Mouse (Mus musculus) liver, embryonic 11.5 days (tissue): Measurements from ENCODE around the gene Dnajb3. TPM values are rescaled to one million over a fixed set of nuclear protein-coding genes. Genes with fewer than 3 reads are reported as not detected.

Source experiments
- ATAC-seq: fragments of 200-750 bp; cut with Nextera tagmentation; replicated peaks from 2 replicates; pipeline ENCODE4 v1.8.0; 2017; ENCODE audit warnings: moderate number of reproducible peaks, mild to moderate bottlenecking, moderate TSS enrichment, moderate library complexity; ENCODE audit not compliant: low FRiP score
- DNase-seq: peaks from one replicate; pipeline ENCODE4 v3.0.0-alpha.2; 2017; ENCODE audit warnings: low spot score
- H3K27ac ChIP-seq: fragments of 300-500 bp; sonication (generic); 2 replicates; pipeline ENCODE4 v1.5.1; 2014; ENCODE audit warnings: mild to moderate bottlenecking, low read depth, low read length, control low read depth
- H3K27me3 ChIP-seq: fragments of 300-500 bp; sonication (generic); replicated peaks from 2 replicates; pipeline ENCODE4 v1.6.1; 2014; ENCODE audit warnings: low read length, mixed read lengths; ENCODE audit not compliant: control insufficient read depth, insufficient read depth
- H3K36me3 ChIP-seq: fragments of 300-500 bp; sonication (generic); 2 replicates; pipeline ENCODE4 v1.6.1; 2014; ENCODE audit warnings: mild to moderate bottlenecking, low read length, moderate library complexity, mixed read lengths; ENCODE audit not compliant: control insufficient read depth, insufficient read depth
- H3K4me1 ChIP-seq: fragments of 300-500 bp; sonication (generic); replicated peaks from 2 replicates; pipeline ENCODE4 v1.6.1; 2014; ENCODE audit warnings: low read length, mixed read lengths; ENCODE audit not compliant: control insufficient read depth, insufficient read depth
- H3K4me2 ChIP-seq: fragments of 300-500 bp; sonication (generic); 2 replicates; pipeline ENCODE4 v1.6.1; 2014; ENCODE audit warnings: mild to moderate bottlenecking, control low read depth, moderate library complexity
- H3K4me3 ChIP-seq: fragments of 300-500 bp; sonication (generic); 2 replicates; pipeline ENCODE4 v1.5.1; 2014; ENCODE audit warnings: low read depth, low read length, control low read depth
- H3K9ac ChIP-seq: fragments of 300-500 bp; sonication (generic); 2 replicates; pipeline ENCODE4 v1.6.1; 2014; ENCODE audit warnings: low read depth, low read length, control low read depth
- H3K9me3 ChIP-seq: fragments of 300-500 bp; sonication (generic); 2 replicates; pipeline ENCODE4 v1.6.1; 2016; ENCODE audit warnings: low read length, inconsistent platforms, mixed read lengths; ENCODE audit not compliant: control insufficient read depth
- WGBS: fragments of 180-500 bp; shearing (Covaris S2); extraction: QIAGEN DNeasy Blood & Tissue Kit; methylation state at CpG from one replicate; pipeline ENCODE4 v1.1.7; 2014; 5-methylcytosine and 5-hydroxymethylcytosine counted together
- polyA plus RNA-seq: library from polyadenylated mRNA; unstranded; fragments of >200 nt; fragmentation: Nextera tagmentation; extraction: Ambion mirVana; gene quantifications from 2 replicates; pipeline ENCODE4 v1.2.1, GENCODE M21; 2014

The Dnajb3 gene
- polyA plus RNA-seq, 1 experiment from 2014 or later = 7.9 TPM

DNA sequence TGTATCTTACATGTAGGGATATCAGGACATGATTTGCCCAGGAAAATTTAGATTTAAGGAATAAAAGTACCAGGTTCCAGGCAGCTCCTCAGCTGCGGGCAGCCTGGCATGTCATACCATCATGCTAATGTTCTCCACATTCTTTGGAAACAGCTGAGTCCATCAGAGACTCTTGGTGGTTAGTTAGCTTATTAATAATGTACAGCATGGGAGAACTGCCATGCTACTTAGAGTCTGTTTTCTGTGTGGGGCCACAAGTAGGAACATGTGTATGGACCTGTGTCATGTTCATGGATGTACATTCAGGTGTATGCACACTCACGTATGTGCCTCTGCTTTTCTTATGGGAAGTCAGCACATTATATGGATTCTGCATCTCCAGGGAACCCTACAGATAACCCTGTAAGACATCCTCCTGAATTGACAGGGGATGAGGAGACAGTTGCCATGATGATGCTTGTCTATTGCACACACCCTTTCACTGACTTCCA, 8.9 kb upstream of the Dnajb3 start:
- no peak overlapping the region for H3K27ac ChIP-seq
- H3K4me3 ChIP-seq = no peak overlapping the region
- no peak overlapping the region for H3K9ac ChIP-seq
- H3K4me1 ChIP-seq = no peaks in the 10 kb centered on the region
- DNase-seq (no peak), ATAC-seq (no peak)
- 71% methylated on average over 2 of the region's 2 CpGs for WGBS
- peaks cover 59% of the 10 kb centered on the region for H3K9me3 ChIP-seq
- no peaks in the 10 kb centered on the region for H3K27me3 ChIP-seq
- H3K4me2 ChIP-seq = no peak overlapping the region
- H3K36me3 ChIP-seq = no peaks in the 10 kb centered on the region

DNA sequence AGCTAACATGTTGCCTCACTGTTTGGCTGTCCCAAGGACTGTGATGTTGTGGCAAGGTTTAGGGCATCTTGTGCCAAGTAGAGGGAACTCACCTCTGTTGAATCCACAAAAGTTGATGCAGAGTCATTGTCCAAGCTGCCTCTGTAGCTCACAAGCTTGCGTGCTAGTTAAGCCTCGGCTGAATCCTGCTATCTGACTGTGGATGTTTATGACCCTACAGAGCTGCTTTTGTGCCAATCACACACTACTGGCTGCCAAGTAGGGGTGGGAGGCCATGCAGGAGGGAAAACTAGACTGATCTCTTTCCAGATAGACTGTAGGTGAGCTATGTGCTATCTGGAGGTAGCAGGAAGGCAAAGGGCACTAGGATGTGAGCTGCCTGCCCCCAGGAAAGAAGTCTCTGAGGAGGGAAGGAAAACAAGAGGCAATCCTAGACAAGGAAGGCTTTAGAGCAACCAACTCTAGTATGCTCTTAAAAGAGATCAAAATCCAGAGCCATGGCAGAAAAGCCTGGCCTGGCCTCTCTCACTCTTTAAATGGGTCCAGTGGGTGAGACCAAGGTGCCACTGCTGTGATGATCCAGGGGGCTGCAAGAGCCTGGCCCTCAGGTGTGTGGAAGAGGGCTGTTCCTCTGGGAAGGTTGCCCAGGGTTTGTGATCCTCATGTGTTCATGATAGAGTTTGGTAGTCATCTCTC, 8.3 kb upstream of the Dnajb3 start:
- Histone ChIP-seq H3K9ac (no peak overlapping the region), H3K27me3 (no peaks in the 10 kb centered on the region), H3K4me3 (no peak overlapping the region), H3K4me2 (no peak overlapping the region), H3K36me3 (no peaks in the 10 kb centered on the region), H3K4me1 (no peaks in the 10 kb centered on the region), H3K9me3 (peaks cover 59% of the 10 kb centered on the region), H3K27ac (no peak overlapping the region)
- ATAC-seq = no peak
- DNase-seq = peak; percentile 45
- 72% methylated on average over 2 of the region's 2 CpGs for WGBS

DNA sequence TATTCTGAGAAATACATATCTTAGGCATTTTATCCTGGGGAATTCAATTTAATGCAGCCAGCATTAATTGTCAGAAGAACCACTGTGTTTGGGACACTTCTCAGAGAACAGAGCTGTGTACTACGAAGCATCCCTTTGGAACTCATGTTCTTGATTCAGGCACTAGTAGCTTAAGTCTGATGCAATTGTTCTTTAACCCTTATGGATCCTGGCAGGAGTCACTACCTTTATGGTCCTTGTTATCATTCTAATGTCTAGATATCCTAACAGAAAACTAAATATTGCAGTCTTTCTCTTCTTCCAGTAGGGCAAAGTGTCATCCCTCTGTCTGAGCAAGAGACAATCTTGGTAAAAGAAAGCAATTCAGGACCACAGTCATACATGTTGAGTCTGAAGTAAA, 7.5 kb upstream of the Dnajb3 start:
- Histone ChIP-seq H3K4me3 (no peak overlapping the region), H3K9me3 (peaks cover 59% of the 10 kb centered on the region)
- 65% methylated on average over 1 of the region's 1 CpGs for WGBS

DNA sequence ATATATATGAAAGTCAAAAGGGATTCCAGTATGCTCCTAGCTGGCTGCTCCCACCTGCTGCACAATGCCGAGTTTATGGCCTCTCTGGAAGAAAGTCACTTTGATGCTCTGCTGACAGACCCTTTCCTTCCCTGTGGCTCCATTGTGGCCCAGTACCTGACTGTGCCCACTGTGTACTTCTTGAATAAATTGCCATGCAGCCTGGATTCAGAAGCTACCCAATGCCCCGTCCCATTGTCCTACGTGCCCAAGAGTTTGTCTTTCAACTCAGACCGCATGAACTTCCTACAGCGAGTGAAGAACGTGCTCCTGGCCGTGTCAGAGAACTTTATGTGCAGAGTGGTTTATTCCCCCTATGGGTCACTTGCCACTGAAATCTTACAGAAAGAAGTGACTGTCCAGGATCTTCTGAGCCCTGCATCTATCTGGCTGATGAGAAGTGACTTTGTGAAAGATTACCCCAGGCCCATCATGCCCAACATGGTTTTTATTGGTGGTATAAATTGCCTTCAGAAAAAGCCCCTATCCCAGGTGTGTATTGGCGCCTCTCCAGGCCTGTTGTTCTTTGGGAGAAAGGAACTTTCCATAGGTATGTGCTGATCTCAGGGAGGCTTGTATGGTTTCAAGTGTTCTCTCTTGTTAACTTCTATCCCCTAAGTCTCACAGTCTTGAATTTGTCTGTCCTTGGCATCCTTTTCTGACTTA, 6.9 kb upstream of the Dnajb3 start:
- WGBS = 60% methylated on average over 8 of the region's 8 CpGs
- Histone ChIP-seq H3K36me3 (no peaks in the 10 kb centered on the region), H3K9ac (no peak overlapping the region), H3K4me3 (no peak overlapping the region), H3K4me2 (no peak overlapping the region), H3K27ac (no peak overlapping the region), H3K4me1 (peaks cover 2% of the 10 kb centered on the region; the same call in 1 of the 2 replicates), H3K9me3 (peaks cover 57% of the 10 kb centered on the region), H3K27me3 (no peaks in the 10 kb centered on the region)
- peak; percentile 6; the same call in 1 of the 2 replicates for ATAC-seq
- peak; percentile 34 for DNase-seq

More for the DNA sequence above, 7.5 kb upstream of the Dnajb3 start:
- DNase-seq = peak; percentile 27
- Histone ChIP-seq H3K4me2 (no peak overlapping the region), H3K27ac (no peak overlapping the region), H3K36me3 (no peaks in the 10 kb centered on the region), H3K27me3 (no peaks in the 10 kb centered on the region), H3K9ac (no peak overlapping the region), H3K4me1 (no peaks in the 10 kb centered on the region)
- no peak for ATAC-seq

DNA sequence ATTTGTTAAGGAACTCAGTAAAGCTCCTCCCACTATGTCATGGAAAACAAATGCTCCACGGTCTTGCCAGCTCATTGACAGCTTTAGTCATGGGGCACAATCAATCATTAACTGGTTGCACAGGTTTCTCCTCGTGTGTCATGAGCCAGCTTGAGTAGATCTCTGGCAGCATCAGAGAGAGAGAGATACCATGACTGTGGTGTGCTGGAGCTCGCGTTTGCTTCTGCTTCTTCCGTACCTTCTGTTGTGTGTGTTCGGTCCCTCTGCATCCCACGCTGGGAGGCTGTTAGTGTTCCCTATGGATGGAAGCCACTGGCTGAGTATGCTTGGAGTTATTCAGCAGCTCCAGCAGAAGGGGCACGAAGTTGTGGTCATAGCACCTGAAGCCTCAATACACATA, 6.2 kb upstream of the Dnajb3 start, which contains the start of gene Ugt1a1:
Gene Ugt1a1, plus strand, starts transcription at position 148 of the 400 bp plus-strand sequence.
- no peak; the same call in 1 of the 2 replicates for ATAC-seq
- peak; percentile 42 for DNase-seq

DNA sequence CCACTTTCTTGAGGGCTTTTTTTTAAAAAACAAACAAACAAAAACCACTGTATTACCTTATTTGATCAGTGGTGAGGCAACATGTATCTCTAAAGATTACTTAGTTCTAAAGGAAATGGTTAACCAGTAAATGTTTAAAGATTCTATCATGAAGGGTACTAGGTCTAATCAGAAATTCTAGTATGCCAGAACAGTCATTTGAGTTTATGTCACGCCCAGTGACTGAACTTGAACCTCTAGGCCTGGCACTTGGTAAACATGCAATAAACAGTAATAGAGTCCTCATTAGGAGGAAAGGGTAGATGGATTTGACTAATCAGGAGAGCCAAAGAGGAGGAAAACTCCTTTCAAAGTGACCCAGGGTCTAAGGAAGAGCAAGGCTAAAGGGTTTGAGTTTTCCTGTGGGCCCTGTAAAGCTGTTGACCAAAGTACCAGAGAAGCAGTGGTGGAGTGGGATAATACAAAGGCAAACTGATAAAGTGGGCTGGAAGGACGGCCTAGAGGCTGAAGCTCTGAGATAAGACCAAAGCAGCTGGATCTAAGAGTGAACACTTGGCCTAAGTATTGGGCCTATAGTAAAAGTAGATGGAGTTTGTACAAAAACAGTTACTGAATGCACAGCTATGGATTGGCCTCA, 1.4 kb upstream of the Dnajb3 start:
- Histone ChIP-seq H3K9me3 (peaks cover 7% of the 10 kb centered on the region), H3K4me1 (peaks cover 3% of the 10 kb centered on the region; the same call in 1 of the 2 replicates), H3K27ac (peak overlapping the region; percentile 83), H3K9ac (no peak overlapping the region), H3K4me2 (peak overlapping the region; percentile 37), H3K27me3 (no peaks in the 10 kb centered on the region), H3K4me3 (no peak overlapping the region), H3K36me3 (no peaks in the 10 kb centered on the region)
- 47% methylated on average over 2 of the region's 2 CpGs for WGBS
- peak; percentile 32 for DNase-seq
- peak; percentile 88 for ATAC-seq

More for the DNA sequence above, 6.2 kb upstream of the Dnajb3 start, which contains the start of gene Ugt1a1:
- Histone ChIP-seq H3K4me2 (no peak within 1 kb of the TSS), H3K27me3 (no peaks in the 10 kb centered on the region), H3K4me3 (no peak within 1 kb of the TSS), H3K9ac (no peak within 1 kb of the TSS), H3K9me3 (peaks cover 50% of the 10 kb centered on the region), H3K36me3 (no peaks in the 10 kb centered on the region), H3K4me1 (peaks cover 3% of the 10 kb centered on the region; the same call in 1 of the 2 replicates), H3K27ac (no peak within 1 kb of the TSS)
- 64% methylated on average over 8 of the region's 8 CpGs for WGBS

DNA sequence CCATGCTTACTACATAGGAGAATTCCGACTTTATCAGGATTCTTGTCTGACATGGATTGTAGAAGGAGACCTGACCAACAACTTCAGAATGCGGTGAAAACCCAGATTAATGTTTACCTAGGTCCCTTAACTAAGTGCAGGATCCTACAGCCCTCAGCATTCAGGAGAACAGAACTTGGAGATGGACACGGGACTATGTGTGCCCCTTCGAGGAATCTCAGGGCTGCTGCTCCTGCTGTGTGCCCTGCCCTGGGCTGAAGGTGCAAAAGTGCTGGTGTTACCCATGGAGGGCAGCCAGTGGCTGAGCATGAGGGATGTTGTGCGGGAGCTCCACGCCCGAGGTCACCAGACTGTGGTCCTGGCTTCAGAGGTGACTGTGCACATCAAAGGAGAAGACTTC, 5.1 kb downstream of the Dnajb3 start, which contains the start of gene Ugt1a2:
Gene Ugt1a2, plus strand, starts transcription at position 146 of the 400 bp plus-strand sequence.
- Histone ChIP-seq H3K4me2 (no peak within 1 kb of the TSS), H3K9ac (no peak within 1 kb of the TSS), H3K27ac (no peak within 1 kb of the TSS), H3K4me3 (no peak within 1 kb of the TSS), H3K4me1 (no peaks in the 10 kb centered on the region), H3K36me3 (no peaks in the 10 kb centered on the region), H3K27me3 (no peaks in the 10 kb centered on the region), H3K9me3 (no peaks in the 10 kb centered on the region; the same call in 1 of the 2 replicates)
- WGBS = 64% methylated on average over 7 of the region's 7 CpGs
- ATAC-seq = no peak
- no peak for DNase-seq

DNA sequence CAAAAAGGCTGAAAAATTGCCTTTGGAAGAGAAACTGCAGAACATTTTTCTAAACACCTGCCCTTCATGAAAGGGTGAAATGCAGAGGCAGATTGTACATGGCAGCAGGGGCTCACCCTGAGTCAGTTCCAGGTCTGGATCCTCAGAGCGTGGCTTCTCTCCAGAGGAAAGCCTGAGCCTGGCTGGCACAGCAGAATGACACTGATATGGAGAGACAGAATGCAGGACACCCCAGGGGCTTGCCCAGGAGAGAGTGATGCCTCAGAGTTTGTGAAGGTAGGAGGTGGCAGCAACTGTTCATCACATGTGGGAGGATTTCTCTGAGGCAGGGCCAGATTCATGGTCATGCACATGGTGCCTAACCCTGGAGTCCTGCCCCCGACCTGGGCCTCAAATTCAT, 5.6 kb downstream of the Dnajb3 start:
- no peak overlapping the region for H3K4me3 ChIP-seq

More for the DNA sequence above, 5.6 kb downstream of the Dnajb3 start:
- no peaks in the 10 kb centered on the region for H3K27me3 ChIP-seq
- no peaks in the 10 kb centered on the region; the same call in 1 of the 2 replicates for H3K9me3 ChIP-seq
- no peaks in the 10 kb centered on the region for H3K36me3 ChIP-seq
- WGBS = 73% methylated on average over 2 of the region's 2 CpGs
- H3K4me2 ChIP-seq = no peak overlapping the region
- ATAC-seq (no peak), DNase-seq (no peak)
- no peaks in the 10 kb centered on the region for H3K4me1 ChIP-seq
- no peak overlapping the region for H3K27ac ChIP-seq
- no peak overlapping the region for H3K9ac ChIP-seq
